Mouse (Mus musculus) gastrocnemius, adult 18-20 months (tissue): ENCODE data around the gene Gm36864. TPM values are rescaled to one million over a fixed set of nuclear protein-coding genes. Genes with fewer than 3 reads are reported as not detected.

Experiments
- total RNA-seq, 2 experiments: library from RNA; stranded (reverse); gene quantifications; 2 replicates each; pipeline ENCODE4 v1.2.3; 2021

Gm36864 gene
- total RNA-seq, 2 experiments from 2014 or later: not detected

Other genes starting within 250 kb of the Gm36864 start
- gene Klk1b11, start 240.3 kb upstream of the Gm36864 start, total RNA-seq: not detected
- gene Klk1b26, start 224.0 kb upstream of the Gm36864 start, total RNA-seq: 1 to 10 TPM in 1 of 2 experiments, under 1 TPM in 1; 0.21 to 1.1 TPM
- gene Klk1b27, start 183.9 kb upstream of the Gm36864 start, total RNA-seq: not detected
- gene Klk1b21, start 133.8 kb upstream of the Gm36864 start, total RNA-seq: not detected
- not detected for gene Klk1b22, start 123.5 kb upstream of the Gm36864 start, total RNA-seq
- gene Klk1b16, start 99.4 kb upstream of the Gm36864 start, total RNA-seq: not detected
- not detected for gene Klk1b24, start 47.9 kb upstream of the Gm36864 start, total RNA-seq
- gene Klk1b3, start 38.0 kb upstream of the Gm36864 start, total RNA-seq: not detected
- not detected for gene Klk1b4, start 28.7 kb upstream of the Gm36864 start, total RNA-seq
- not detected for gene Klk1b5, start 20.2 kb upstream of the Gm36864 start, total RNA-seq
- under 1 TPM in 1 of 2 experiments, not detected in 1; 0.71 TPM for gene Klk1, start 10.8 kb upstream of the Gm36864 start, total RNA-seq
- not detected for gene 1700028J19Rik, start 10.5 kb downstream of the Gm36864 start, total RNA-seq
- gene 2410002F23Rik, start 10.5 kb downstream of the Gm36864 start, total RNA-seq: 1 to 10 TPM; 4.9 to 5.9 TPM
- not detected for gene Acp4, start 21.2 kb downstream of the Gm36864 start, total RNA-seq
- gene Gm15517, start 25.3 kb downstream of the Gm36864 start, total RNA-seq: not detected
- gene Clec11a, start 70.7 kb downstream of the Gm36864 start, total RNA-seq: 1 to 10 TPM in 1 of 2 experiments, under 1 TPM in 1; 0.84 to 1.3 TPM
- gene Shank1, start 74.1 kb downstream of the Gm36864 start, total RNA-seq: under 1 TPM; 0.25 to 0.36 TPM
- 1 to 10 TPM; 3.4 to 4.8 TPM for gene Syt3, start 147.9 kb downstream of the Gm36864 start, total RNA-seq
- under 1 TPM in 1 of 2 experiments, not detected in 1; 0.25 TPM for gene 1700008O03Rik, start 149.6 kb downstream of the Gm36864 start, total RNA-seq
- under 1 TPM in 1 of 2 experiments, not detected in 1; 0.12 TPM for gene Lrrc4b, start 192.8 kb downstream of the Gm36864 start, total RNA-seq
- gene Aspdh, start 229.2 kb downstream of the Gm36864 start, total RNA-seq: not detected
- 10 to 100 TPM; 49.8 to 49.9 TPM for gene Josd2, start 231.8 kb downstream of the Gm36864 start, total RNA-seq